In the genomic region with DNA sequence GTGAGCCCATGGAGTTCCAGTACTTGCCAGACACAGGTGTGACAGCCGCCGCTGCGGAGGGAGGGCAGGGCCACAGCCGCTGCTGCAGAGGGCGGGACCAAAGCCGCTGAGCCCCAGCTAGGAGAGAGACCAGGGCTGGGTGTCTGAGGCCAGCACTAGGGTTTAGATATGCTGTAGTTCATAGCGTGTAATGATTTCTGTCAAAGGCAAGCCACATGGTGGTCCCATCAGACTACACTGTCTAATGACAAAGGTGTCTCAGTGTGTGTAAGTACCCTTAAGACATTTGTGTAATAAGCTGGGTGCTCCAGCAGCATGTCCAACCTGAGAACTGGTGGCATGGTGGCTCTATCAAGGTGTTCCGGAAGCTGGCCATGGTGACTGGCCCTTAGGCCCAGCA, we compare ENCODE assay signal across 25 mouse cellular contexts.
"Had no signal": no experiment of that assay in that cellular context is flagged by ENCODE, and none has a peak within 500 bp of the region (broad histone marks: within the 10 kb centered on the region; RNA-seq: fewer than 3 reads in every experiment).

No protein-coding gene starts in this region.

- ATAC-seq: hindbrain, embryonic 16.5 days; inflammation-experienced regulatory T-cells, adult 6 months; intestine, embryonic 15.5 days; intestine, postnatal 0 days had no signal

- DNase-seq: gastrocnemius, postnatal 25 days; heart, postnatal 14 days; heart, postnatal 4 days; kidney, adult 18-20 months; kidney, adult 8-10 months; kidney, postnatal 10 days; kidney, postnatal 4 days; left cerebral cortex, postnatal 4 days; liver, embryonic 13.5 days; lung, adult 18-20 months had no signal

- H3K27ac ChIP-seq: heart, embryonic 15.5 days; hindbrain, embryonic 10.5 days; hindbrain, embryonic 12.5 days; hindbrain, embryonic 14.5 days; intestine, embryonic 15.5 days; layer of hippocampus, adult 2 months; left cerebral cortex, adult 2 months; limb, embryonic 13.5 days; limb, embryonic 15.5 days; liver, embryonic 15.5 days had no signal

- H3K9me3 ChIP-seq: heart, embryonic 13.5 days; heart, embryonic 15.5 days; hindbrain, embryonic 10.5 days; hindbrain, embryonic 12.5 days; intestine, embryonic 15.5 days; limb, embryonic 13.5 days; limb, embryonic 15.5 days; liver, embryonic 13.5 days; liver, embryonic 15.5 days had no signal

- H3K27me3 ChIP-seq: heart, embryonic 13.5 days; heart, embryonic 15.5 days; hindbrain, embryonic 12.5 days; intestine, embryonic 15.5 days; limb, embryonic 13.5 days; limb, embryonic 15.5 days; liver, embryonic 13.5 days; liver, embryonic 15.5 days had no signal

- H3K4me2 ChIP-seq: heart, embryonic 11.5 days; heart, embryonic 13.5 days; heart, embryonic 15.5 days; hindbrain, embryonic 12.5 days; hindbrain, embryonic 14.5 days; intestine, embryonic 15.5 days; limb, embryonic 13.5 days; limb, embryonic 15.5 days; liver, embryonic 13.5 days; liver, embryonic 15.5 days had no signal

- H3K4me3 ChIP-seq: heart, embryonic 13.5 days; heart, embryonic 15.5 days; hindbrain, embryonic 10.5 days; hindbrain, embryonic 12.5 days; intestine, embryonic 15.5 days; layer of hippocampus, adult 2 months; left cerebral cortex, adult 2 months; limb, embryonic 13.5 days; limb, embryonic 15.5 days; liver, embryonic 13.5 days; liver, embryonic 15.5 days had no signal

- H3K9ac ChIP-seq: heart, embryonic 15.5 days; hindbrain, embryonic 12.5 days; hindbrain, embryonic 14.5 days; intestine, embryonic 15.5 days; limb, embryonic 13.5 days; limb, embryonic 15.5 days; liver, embryonic 13.5 days; liver, embryonic 15.5 days had no signal
